Mouse (Mus musculus): ENCODE results near the gene Tbkbp1.

- no peak for TF ChIP-seq GATA1 (IDR thresholded peaks at IDR 0.05; ENCODE audit: borderline replicate concordance, low read length)
- no peak for TF ChIP-seq CTCF (IDR thresholded peaks at IDR 0.05; ENCODE audit: low read depth, low read length)
- no peak for TF ChIP-seq TAL1 (conservative IDR thresholded peaks at IDR 0.05; ENCODE audit: low read depth, low read length)
Measured at GRCm38 (mm10) chr11:97187764-97188642, 36.7 kb upstream of the Tbkbp1 start, which contains the start of gene Kpnb1.

Measured in G1E (cell line).